Mouse (Mus musculus): ENCODE measurements at regions not wholly inside any gene's neighbourhood (a gene's known extent, or its start where the extent isn't known, plus 50 kb on each side); places are given as distances from the start of the nearest gene placed in this dataset.

DNA sequence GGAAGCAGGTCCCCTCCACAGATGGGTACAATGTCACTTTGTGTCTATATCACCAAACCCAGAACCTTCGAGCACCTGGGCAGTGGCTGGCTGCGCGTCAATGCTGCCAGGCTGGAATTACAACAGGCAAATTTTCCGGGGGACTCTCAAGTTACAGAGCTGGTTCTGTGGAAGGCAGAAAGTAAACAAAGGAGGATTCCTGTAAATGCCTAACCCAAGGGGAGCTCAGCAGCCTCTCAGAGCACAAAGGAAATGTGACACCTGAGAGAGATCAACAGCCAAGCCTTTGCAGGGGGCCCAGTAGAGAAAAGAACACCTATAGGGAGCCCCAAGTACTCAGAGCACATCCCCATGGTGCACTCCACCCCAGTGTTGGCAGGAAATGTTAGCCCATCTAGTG lies 70.7 kb downstream of the Setd4 start:
- Histone ChIP-seq H3K36me3 (ENCODE audit: control insufficient read depth, insufficient read depth, low read length) (no peaks in the 10 kb centered on the region), H3K4me2 (ENCODE audit: low read depth) (no peak overlapping the region), H3K27ac (ENCODE audit: low read depth, low read length) (no peak overlapping the region), H3K4me3 (ENCODE audit: low read depth, low read length) (no peak overlapping the region), H3K9me3 (ENCODE audit: control insufficient read depth, low read length) (no peaks in the 10 kb centered on the region), H3K9ac (ENCODE audit: low read length) (no peak overlapping the region), H3K27me3 (ENCODE audit: control insufficient read depth, insufficient read depth, low read length) (no peaks in the 10 kb centered on the region), H3K4me1 (ENCODE audit: control insufficient read depth, insufficient read depth, low read length) (no peaks in the 10 kb centered on the region)
- DNase-seq (ENCODE audit: low spot score) (no peak), ATAC-seq (ENCODE audit: insufficient read depth, low FRiP score, low TSS enrichment) (no peak)
- 18% methylated on average over 4 of the region's 4 CpGs for WGBS

DNA sequence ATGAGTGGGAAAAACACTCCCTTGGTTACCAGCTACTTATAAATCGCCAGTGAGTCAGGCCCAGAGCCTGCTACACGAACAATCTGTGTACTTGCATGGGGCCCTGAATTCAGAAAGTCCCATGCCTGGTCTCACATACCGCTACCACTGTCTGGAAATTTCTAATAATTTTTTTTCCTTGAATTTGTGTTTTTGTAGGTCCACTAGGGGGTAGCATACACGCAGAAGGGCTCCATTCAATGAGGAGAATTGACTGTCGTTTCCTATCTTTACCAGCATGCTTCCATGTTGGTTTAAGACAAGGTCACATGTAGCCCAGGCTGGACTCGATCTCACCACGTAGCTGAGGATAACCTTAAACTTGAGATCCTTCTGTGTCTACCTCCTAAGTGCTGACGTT lies 71.9 kb downstream of the Setd4 start:
- H3K9ac ChIP-seq (ENCODE audit: low read length) = no peak overlapping the region
- H3K4me1 ChIP-seq (ENCODE audit: control insufficient read depth, insufficient read depth, low read length) = no peaks in the 10 kb centered on the region
- no peak overlapping the region for H3K4me3 ChIP-seq (ENCODE audit: low read depth, low read length)
- H3K9me3 ChIP-seq (ENCODE audit: control insufficient read depth, low read length) = no peaks in the 10 kb centered on the region
- no peaks in the 10 kb centered on the region for H3K27me3 ChIP-seq (ENCODE audit: control insufficient read depth, insufficient read depth, low read length)
- H3K36me3 ChIP-seq (ENCODE audit: control insufficient read depth, insufficient read depth, low read length) = no peaks in the 10 kb centered on the region
- DNase-seq (ENCODE audit: low spot score) (no peak), ATAC-seq (ENCODE audit: insufficient read depth, low FRiP score, low TSS enrichment) (no peak)
- H3K4me2 ChIP-seq (ENCODE audit: low read depth) = no peak overlapping the region
- H3K27ac ChIP-seq (ENCODE audit: low read depth, low read length) = no peak overlapping the region
- 83% methylated on average over 8 of the region's 8 CpGs for WGBS

DNA sequence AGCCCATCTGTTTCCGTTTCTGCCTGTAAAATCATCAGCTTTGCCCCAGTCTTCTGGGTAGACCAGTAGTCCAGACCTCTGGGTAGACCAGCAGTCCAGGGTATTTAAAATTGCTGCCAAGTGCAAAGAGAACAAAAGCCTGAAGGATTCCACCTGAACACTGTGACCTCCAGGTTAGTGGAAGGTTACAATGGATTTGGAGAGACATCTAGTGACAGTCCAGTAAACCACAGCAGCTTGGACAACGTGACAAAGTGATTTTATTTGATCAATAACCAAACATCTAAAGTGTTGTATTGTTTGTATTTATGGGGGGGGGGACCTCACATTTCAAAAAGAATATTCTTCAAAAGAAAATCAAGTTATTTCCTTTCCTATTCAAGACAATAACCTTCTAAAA lies 81.4 kb downstream of the Setd4 start:
- no peak overlapping the region for H3K4me2 ChIP-seq (ENCODE audit: low read depth)
- H3K27ac ChIP-seq (ENCODE audit: low read depth, low read length) = no peak overlapping the region
- no peaks in the 10 kb centered on the region for H3K4me1 ChIP-seq (ENCODE audit: control insufficient read depth, insufficient read depth, low read length)
- ATAC-seq (ENCODE audit: insufficient read depth, low FRiP score, low TSS enrichment) = no peak
- DNase-seq (ENCODE audit: low spot score) = no peak
- no peaks in the 10 kb centered on the region for H3K9me3 ChIP-seq (ENCODE audit: control insufficient read depth, low read length)
- H3K9ac ChIP-seq (ENCODE audit: low read length) = no peak overlapping the region
- H3K4me3 ChIP-seq (ENCODE audit: low read depth, low read length) = no peak overlapping the region
- no peaks in the 10 kb centered on the region for H3K27me3 ChIP-seq (ENCODE audit: control insufficient read depth, insufficient read depth, low read length)
- H3K36me3 ChIP-seq (ENCODE audit: control insufficient read depth, insufficient read depth, low read length) = no peaks in the 10 kb centered on the region
- 77% methylated on average over 2 of the region's 2 CpGs for WGBS

- H3K9ac ChIP-seq (ENCODE audit: low read length) = no peak overlapping the region
- DNase-seq (ENCODE audit: low spot score) (no peak), ATAC-seq (ENCODE audit: insufficient read depth, low FRiP score, low TSS enrichment) (no peak)
- H3K4me3 ChIP-seq (ENCODE audit: low read depth, low read length) = no peak overlapping the region
- WGBS = 83% methylated on average over 3 of the region's 3 CpGs
- no peaks in the 10 kb centered on the region for H3K27me3 ChIP-seq (ENCODE audit: control insufficient read depth, insufficient read depth, low read length)
- no peak overlapping the region for H3K4me2 ChIP-seq (ENCODE audit: low read depth)
- H3K4me1 ChIP-seq (ENCODE audit: control insufficient read depth, insufficient read depth, low read length) = no peaks in the 10 kb centered on the region
- no peaks in the 10 kb centered on the region for H3K9me3 ChIP-seq (ENCODE audit: control insufficient read depth, low read length)
- H3K27ac ChIP-seq (ENCODE audit: low read depth, low read length) = no peak overlapping the region
- no peaks in the 10 kb centered on the region for H3K36me3 ChIP-seq (ENCODE audit: control insufficient read depth, insufficient read depth, low read length)
Measured at GRCm38 (mm10) chr16:93520481-93520880, 83.4 kb downstream of the Setd4 start.

GRCm38 (mm10) chr16:93518620-93519019 lies 85.2 kb downstream of the Setd4 start:
- ATAC-seq (ENCODE audit: insufficient read depth, low FRiP score, low TSS enrichment) = no peak
- no peak for DNase-seq (ENCODE audit: low spot score)
- Histone ChIP-seq H3K9ac (ENCODE audit: low read length) (no peak overlapping the region), H3K4me1 (ENCODE audit: control insufficient read depth, insufficient read depth, low read length) (no peaks in the 10 kb centered on the region), H3K4me3 (ENCODE audit: low read depth, low read length) (no peak overlapping the region), H3K36me3 (ENCODE audit: control insufficient read depth, insufficient read depth, low read length) (no peaks in the 10 kb centered on the region), H3K9me3 (ENCODE audit: control insufficient read depth, low read length) (no peaks in the 10 kb centered on the region), H3K27me3 (ENCODE audit: control insufficient read depth, insufficient read depth, low read length) (no peaks in the 10 kb centered on the region), H3K27ac (ENCODE audit: low read depth, low read length) (no peak overlapping the region), H3K4me2 (ENCODE audit: low read depth) (no peak overlapping the region)
- WGBS = 86% methylated on average over 1 of the region's 1 CpGs

GRCm38 (mm10) chr16:93516793-93517192 lies 87.1 kb downstream of the Setd4 start:
- H3K9ac ChIP-seq (ENCODE audit: low read length) = no peak overlapping the region
- no peak for DNase-seq (ENCODE audit: low spot score)
- WGBS = 85% methylated on average over 5 of the region's 5 CpGs

DNA sequence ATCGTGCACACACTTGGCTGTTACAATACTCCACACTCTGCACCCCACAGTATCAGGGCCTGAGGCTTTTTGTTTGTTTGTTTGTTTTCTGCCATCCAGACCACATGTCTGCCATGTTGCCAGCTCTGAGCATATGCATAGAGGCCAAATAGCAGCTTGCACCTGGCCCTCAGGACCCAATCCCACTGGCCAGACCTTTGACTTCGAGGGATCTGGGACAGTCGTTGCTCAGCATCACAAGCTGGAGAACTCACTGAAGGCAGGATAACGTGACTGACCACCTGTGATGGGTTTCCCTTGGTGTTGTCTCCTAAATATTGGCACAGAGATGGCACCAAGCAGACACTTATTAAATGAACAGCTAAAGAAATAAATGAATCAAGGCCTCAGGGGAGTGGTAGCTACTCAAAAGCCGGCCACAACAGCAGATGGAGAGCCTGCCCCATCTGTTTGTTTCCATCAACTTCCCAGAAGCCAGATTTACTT lies 88.4 kb downstream of the Setd4 start:
- Histone ChIP-seq H3K4me3 (ENCODE audit: low read depth, low read length) (no peak overlapping the region), H3K4me2 (ENCODE audit: low read depth) (no peak overlapping the region), H3K27ac (ENCODE audit: low read depth, low read length) (no peak overlapping the region), H3K27me3 (ENCODE audit: control insufficient read depth, insufficient read depth, low read length) (no peaks in the 10 kb centered on the region), H3K9ac (ENCODE audit: low read length) (no peak overlapping the region), H3K4me1 (ENCODE audit: control insufficient read depth, insufficient read depth, low read length) (no peaks in the 10 kb centered on the region), H3K36me3 (ENCODE audit: control insufficient read depth, insufficient read depth, low read length) (no peaks in the 10 kb centered on the region), H3K9me3 (ENCODE audit: control insufficient read depth, low read length) (no peaks in the 10 kb centered on the region)
- DNase-seq (ENCODE audit: low spot score) (no peak), ATAC-seq (ENCODE audit: insufficient read depth, low FRiP score, low TSS enrichment) (no peak)
- 68% methylated on average over 5 of the region's 5 CpGs for whole genome bisulfite sequencing

More at GRCm38 (mm10) chr16:93516793-93517192, 87.1 kb downstream of the Setd4 start:
- no peak for ATAC-seq (ENCODE audit: insufficient read depth, low FRiP score, low TSS enrichment)
- Histone ChIP-seq H3K4me2 (ENCODE audit: low read depth) (no peak overlapping the region), H3K36me3 (ENCODE audit: control insufficient read depth, insufficient read depth, low read length) (no peaks in the 10 kb centered on the region), H3K27me3 (ENCODE audit: control insufficient read depth, insufficient read depth, low read length) (no peaks in the 10 kb centered on the region), H3K4me3 (ENCODE audit: low read depth, low read length) (no peak overlapping the region), H3K27ac (ENCODE audit: low read depth, low read length) (no peak overlapping the region), H3K9me3 (ENCODE audit: control insufficient read depth, low read length) (no peaks in the 10 kb centered on the region), H3K4me1 (ENCODE audit: control insufficient read depth, insufficient read depth, low read length) (no peaks in the 10 kb centered on the region)

DNA sequence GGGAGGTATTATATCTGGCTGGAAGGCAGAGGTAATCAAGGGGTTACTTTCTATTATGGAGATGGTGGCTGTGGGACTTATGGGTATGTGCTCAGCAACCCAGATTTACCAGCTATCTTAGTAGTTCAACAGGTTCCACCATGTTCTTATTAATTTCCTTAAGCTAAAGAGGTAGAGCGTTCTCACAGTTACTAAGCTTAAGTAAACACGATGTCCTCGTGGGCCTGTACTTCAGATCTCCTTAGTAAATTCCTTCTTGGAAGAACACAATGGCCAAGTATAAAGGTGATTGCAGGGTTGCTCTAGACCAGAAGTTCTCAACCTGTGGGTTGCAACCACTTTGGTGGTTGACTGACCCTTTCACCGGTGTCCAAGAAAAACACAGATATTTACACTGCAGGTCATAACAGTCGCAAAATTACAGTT lies 90.2 kb downstream of the Setd4 start:
- H3K4me3 ChIP-seq (ENCODE audit: low read depth, low read length) = no peak overlapping the region
- no peak overlapping the region for H3K9ac ChIP-seq (ENCODE audit: low read length)
- WGBS = 94% methylated on average over 5 of the region's 5 CpGs
- H3K9me3 ChIP-seq (ENCODE audit: control insufficient read depth, low read length) = no peaks in the 10 kb centered on the region
- no peaks in the 10 kb centered on the region for H3K4me1 ChIP-seq (ENCODE audit: control insufficient read depth, insufficient read depth, low read length)
- ATAC-seq (ENCODE audit: insufficient read depth, low FRiP score, low TSS enrichment) (no peak), DNase-seq (ENCODE audit: low spot score) (no peak)
- H3K27ac ChIP-seq (ENCODE audit: low read depth, low read length) = no peak overlapping the region
- H3K36me3 ChIP-seq (ENCODE audit: control insufficient read depth, insufficient read depth, low read length) = no peaks in the 10 kb centered on the region
- H3K4me2 ChIP-seq (ENCODE audit: low read depth) = no peak overlapping the region
- H3K27me3 ChIP-seq (ENCODE audit: control insufficient read depth, insufficient read depth, low read length) = no peaks in the 10 kb centered on the region

- no peaks in the 10 kb centered on the region for H3K27me3 ChIP-seq (ENCODE audit: control insufficient read depth, insufficient read depth, low read length)
- H3K27ac ChIP-seq (ENCODE audit: low read depth, low read length) = no peak overlapping the region
- ATAC-seq (ENCODE audit: insufficient read depth, low FRiP score, low TSS enrichment) (no peak), DNase-seq (ENCODE audit: low spot score) (no peak)
- H3K9me3 ChIP-seq (ENCODE audit: control insufficient read depth, low read length) = no peaks in the 10 kb centered on the region
- H3K4me2 ChIP-seq (ENCODE audit: low read depth) = no peak overlapping the region
- WGBS = 82% methylated on average over 4 of the region's 4 CpGs
- H3K4me1 ChIP-seq (ENCODE audit: control insufficient read depth, insufficient read depth, low read length) = no peaks in the 10 kb centered on the region
- H3K4me3 ChIP-seq (ENCODE audit: low read depth, low read length) = no peak overlapping the region
- no peaks in the 10 kb centered on the region for H3K36me3 ChIP-seq (ENCODE audit: control insufficient read depth, insufficient read depth, low read length)
- no peak overlapping the region for H3K9ac ChIP-seq (ENCODE audit: low read length)
Measured at GRCm38 (mm10) chr16:93511988-93512387, 91.9 kb downstream of the Setd4 start.
